Mouse (Mus musculus) midbrain, embryonic 15.5 days (tissue): Measurements from ENCODE around the gene Pkd1l1. TPM values are rescaled to one million over a fixed set of nuclear protein-coding genes. Genes with fewer than 3 reads are reported as not detected.

Source experiments
- ATAC-seq: fragments of 200-750 bp; cut with Nextera tagmentation; replicated peaks from 2 replicates; pipeline ENCODE4 v1.8.0; 2017; ENCODE audit warnings: moderate TSS enrichment
- H3K27ac ChIP-seq: fragments of 300-500 bp; sonication (generic); 2 replicates; pipeline ENCODE4 v1.5.1; 2015; ENCODE audit warnings: mild to moderate bottlenecking, inconsistent platforms
- H3K27me3 ChIP-seq: fragments of 300-500 bp; sonication (generic); replicated peaks from 2 replicates; pipeline ENCODE4 v1.6.1; 2015; ENCODE audit warnings: inconsistent platforms
- H3K36me3 ChIP-seq: fragments of 300-500 bp; sonication (generic); replicated peaks from 2 replicates; pipeline ENCODE4 v1.6.1; 2015; ENCODE audit warnings: inconsistent platforms
- H3K4me1 ChIP-seq: fragments of 300-500 bp; sonication (generic); 2 replicates; pipeline ENCODE4 v1.6.1; 2015; ENCODE audit warnings: inconsistent platforms
- H3K4me2 ChIP-seq: fragments of 300-500 bp; sonication (generic); 2 replicates; pipeline ENCODE4 v1.6.1; 2015; ENCODE audit warnings: inconsistent platforms, mild to moderate bottlenecking, moderate library complexity
- H3K4me3 ChIP-seq: fragments of 300-500 bp; sonication (generic); 2 replicates; pipeline ENCODE4 v1.5.1; 2015; ENCODE audit warnings: mild to moderate bottlenecking, inconsistent platforms
- H3K9ac ChIP-seq: fragments of 300-500 bp; sonication (generic); 2 replicates; pipeline ENCODE4 v1.6.1; 2015; ENCODE audit warnings: mild to moderate bottlenecking, inconsistent platforms
- H3K9me3 ChIP-seq: fragments of 300-500 bp; sonication (generic); 2 replicates; pipeline ENCODE4 v1.6.1; 2016; ENCODE audit warnings: inconsistent platforms
- WGBS: fragments of 180-500 bp; shearing (Covaris S2); methylation state at CpG from one replicate; pipeline ENCODE4 v1.1.7; 2015; ENCODE audit warnings: mixed read lengths; 5-methylcytosine and 5-hydroxymethylcytosine counted together
- polyA plus RNA-seq: library from polyadenylated mRNA; unstranded; fragments of >200 nt; fragmentation: Nextera tagmentation; extraction: Ambion mirVana; gene quantifications from 2 replicates; pipeline ENCODE4 v1.2.1, GENCODE M21; 2015

Pkd1l1 gene
- polyA plus RNA-seq, 1 experiment from 2014 or later, result 0.27 TPM

DNA sequence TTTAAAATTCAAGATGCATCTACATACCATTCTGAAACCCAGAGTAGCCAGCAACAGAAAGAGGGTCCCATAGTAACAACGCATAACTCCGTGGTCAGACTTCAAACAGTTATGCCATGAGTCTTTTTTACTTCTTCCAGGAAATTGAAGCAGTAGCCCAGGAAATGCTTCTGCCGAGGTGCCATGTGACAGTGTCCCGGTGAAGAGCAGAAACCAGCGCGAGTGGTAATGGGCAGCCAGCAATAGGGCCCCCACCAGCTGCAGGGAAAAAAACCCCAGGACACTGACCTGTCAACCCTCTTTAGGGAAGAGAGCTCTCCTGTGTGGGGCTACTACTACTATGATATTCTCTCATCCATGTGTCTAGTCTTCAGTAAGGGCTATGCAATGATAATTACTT lies 136.9 kb downstream of the Pkd1l1 start:
- Histone ChIP-seq H3K36me3 (no peaks in the 10 kb centered on the region), H3K9me3 (no peaks in the 10 kb centered on the region), H3K9ac (no peak overlapping the region), H3K27me3 (no peaks in the 10 kb centered on the region), H3K4me2 (no peak overlapping the region), H3K27ac (no peak overlapping the region), H3K4me1 (no peaks in the 10 kb centered on the region), H3K4me3 (no peak overlapping the region)
- no peak for ATAC-seq
- 94% methylated on average over 6 of the region's 6 CpGs for WGBS

- no peak overlapping the region for H3K9ac ChIP-seq
- H3K9me3 ChIP-seq, result no peaks in the 10 kb centered on the region
- H3K4me3 ChIP-seq, result no peak overlapping the region
- no peak overlapping the region for H3K4me2 ChIP-seq
- no peaks in the 10 kb centered on the region for H3K36me3 ChIP-seq
- WGBS, result 86% methylated on average over 4 of the region's 4 CpGs
- no peaks in the 10 kb centered on the region for H3K4me1 ChIP-seq
- H3K27me3 ChIP-seq, result no peaks in the 10 kb centered on the region
- no peak for ATAC-seq
- H3K27ac ChIP-seq, result no peak overlapping the region
These were observed 138.9 kb downstream of the Pkd1l1 start for GRCm38 (mm10) chr11:8834121-8834520.

DNA sequence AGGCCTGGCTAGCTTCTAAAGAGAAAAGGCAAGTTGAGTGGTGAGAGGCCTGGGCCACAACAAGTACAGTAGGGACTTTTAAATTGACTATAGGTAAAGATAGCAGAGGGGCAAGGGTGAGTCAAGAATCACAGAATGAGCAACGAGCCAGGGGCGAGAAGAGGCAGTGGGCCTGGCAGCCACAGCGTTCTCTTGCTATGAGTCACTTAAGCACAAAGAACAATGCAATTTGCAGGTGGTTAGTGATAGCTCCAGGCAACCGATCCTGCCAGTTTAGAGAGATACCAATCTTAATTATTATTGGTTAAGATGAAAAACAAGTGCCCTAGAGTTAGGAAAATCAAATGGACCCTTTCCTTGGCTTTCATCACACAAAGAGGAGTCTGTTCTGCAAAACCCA lies 142.5 kb downstream of the Pkd1l1 start:
- no peak for ATAC-seq
- Histone ChIP-seq H3K4me3 (no peak overlapping the region), H3K4me1 (no peaks in the 10 kb centered on the region), H3K9ac (no peak overlapping the region), H3K36me3 (no peaks in the 10 kb centered on the region), H3K4me2 (no peak overlapping the region), H3K9me3 (no peaks in the 10 kb centered on the region), H3K27ac (no peak overlapping the region), H3K27me3 (no peaks in the 10 kb centered on the region)
- whole genome bisulfite sequencing, result 80% methylated on average over 4 of the region's 4 CpGs

DNA sequence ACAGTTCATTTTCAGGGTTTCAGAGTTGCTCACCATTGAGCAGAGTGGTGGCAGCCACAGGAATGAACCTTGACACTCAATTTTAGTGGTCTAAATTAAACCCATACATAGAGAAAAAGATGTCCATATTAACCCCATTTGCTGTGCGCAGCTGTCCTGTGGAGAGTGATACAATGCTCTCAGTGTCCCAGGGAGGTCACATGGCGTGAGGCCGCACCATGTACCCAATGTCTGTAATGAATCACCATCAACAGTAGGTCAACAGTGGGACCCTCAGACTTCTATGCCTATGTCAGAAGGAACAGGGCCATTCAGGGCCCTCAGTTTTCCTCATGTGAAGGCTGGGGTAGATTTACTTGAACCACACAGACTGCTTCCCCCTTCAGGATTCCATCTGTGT lies 143.5 kb downstream of the Pkd1l1 start:
- no peaks in the 10 kb centered on the region for H3K4me1 ChIP-seq
- H3K27me3 ChIP-seq, result no peaks in the 10 kb centered on the region
- H3K4me3 ChIP-seq, result no peak overlapping the region
- no peaks in the 10 kb centered on the region for H3K9me3 ChIP-seq
- no peak for ATAC-seq
- H3K36me3 ChIP-seq, result no peaks in the 10 kb centered on the region
- no peak overlapping the region for H3K27ac ChIP-seq
- no peak overlapping the region for H3K4me2 ChIP-seq
- WGBS, result 93% methylated on average over 3 of the region's 3 CpGs
- H3K9ac ChIP-seq, result no peak overlapping the region

- H3K4me1 ChIP-seq, result no peaks in the 10 kb centered on the region
- no peaks in the 10 kb centered on the region for H3K9me3 ChIP-seq
- no peak overlapping the region for H3K9ac ChIP-seq
- WGBS, result 88% methylated on average over 9 of the region's 9 CpGs
- no peak overlapping the region for H3K27ac ChIP-seq
- no peaks in the 10 kb centered on the region for H3K27me3 ChIP-seq
- no peak overlapping the region for H3K4me2 ChIP-seq
- ATAC-seq, result no peak
- H3K36me3 ChIP-seq, result no peaks in the 10 kb centered on the region
- no peak overlapping the region for H3K4me3 ChIP-seq
These were observed 144.1 kb downstream of the Pkd1l1 start for GRCm38 (mm10) chr11:8828836-8829526.

DNA sequence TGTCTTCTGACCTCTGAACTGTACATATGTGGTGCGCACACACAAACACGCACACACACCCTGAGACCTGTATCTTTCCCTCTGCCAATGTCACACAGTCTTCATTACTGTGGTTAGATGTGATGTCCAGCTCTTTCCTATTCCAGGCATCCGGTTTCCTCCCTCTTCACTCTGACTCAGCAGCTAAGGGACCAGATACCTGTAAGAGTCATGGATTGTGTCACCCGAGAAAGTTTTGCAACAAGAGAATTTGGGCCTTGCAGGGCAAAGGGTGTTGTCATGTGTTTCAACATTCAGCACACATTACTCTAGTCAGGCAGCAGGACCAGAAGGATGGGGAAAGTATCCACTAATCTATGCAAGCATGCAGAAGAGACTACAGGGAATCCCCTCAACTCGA lies 146.5 kb downstream of the Pkd1l1 start:
- H3K27ac ChIP-seq, result no peak overlapping the region
- 84% methylated on average over 5 of the region's 5 CpGs for WGBS
- H3K4me1 ChIP-seq, result no peaks in the 10 kb centered on the region
- H3K4me2 ChIP-seq, result no peak overlapping the region
- no peaks in the 10 kb centered on the region for H3K9me3 ChIP-seq
- no peaks in the 10 kb centered on the region for H3K36me3 ChIP-seq
- no peaks in the 10 kb centered on the region for H3K27me3 ChIP-seq
- no peak for ATAC-seq
- H3K9ac ChIP-seq, result no peak overlapping the region
- no peak overlapping the region for H3K4me3 ChIP-seq

- H3K9ac ChIP-seq, result no peak overlapping the region
- 79% methylated on average over 3 of the region's 3 CpGs for WGBS
- ATAC-seq, result no peak
- no peaks in the 10 kb centered on the region for H3K36me3 ChIP-seq
- no peaks in the 10 kb centered on the region for H3K27me3 ChIP-seq
- H3K27ac ChIP-seq, result no peak overlapping the region
- H3K4me3 ChIP-seq, result no peak overlapping the region
- H3K4me2 ChIP-seq, result no peak overlapping the region
- H3K4me1 ChIP-seq, result no peaks in the 10 kb centered on the region
- H3K9me3 ChIP-seq, result no peaks in the 10 kb centered on the region
These were observed 147.0 kb downstream of the Pkd1l1 start for GRCm38 (mm10) chr11:8826046-8826445.

- H3K9me3 ChIP-seq, result no peaks in the 10 kb centered on the region
- H3K27me3 ChIP-seq, result no peaks in the 10 kb centered on the region
- 97% methylated on average over 3 of the region's 3 CpGs for WGBS
- no peak overlapping the region for H3K4me2 ChIP-seq
- no peak overlapping the region for H3K27ac ChIP-seq
- no peaks in the 10 kb centered on the region for H3K36me3 ChIP-seq
- no peak overlapping the region for H3K4me3 ChIP-seq
- ATAC-seq, result no peak
- no peaks in the 10 kb centered on the region for H3K4me1 ChIP-seq
- no peak overlapping the region for H3K9ac ChIP-seq
These were observed 147.7 kb downstream of the Pkd1l1 start for GRCm38 (mm10) chr11:8825413-8825812.

GRCm38 (mm10) chr11:8821403-8821802 lies 151.7 kb downstream of the Pkd1l1 start:
- Histone ChIP-seq H3K9ac (no peak overlapping the region), H3K9me3 (no peaks in the 10 kb centered on the region), H3K27ac (no peak overlapping the region), H3K4me2 (no peak overlapping the region), H3K4me1 (no peaks in the 10 kb centered on the region), H3K4me3 (no peak overlapping the region), H3K27me3 (no peaks in the 10 kb centered on the region), H3K36me3 (no peaks in the 10 kb centered on the region)
- ATAC-seq, result no peak
- WGBS, result 84% methylated on average over 4 of the region's 4 CpGs

- no peak for ATAC-seq
- WGBS, result 73% methylated on average over 3 of the region's 3 CpGs
These were observed 155.7 kb downstream of the Pkd1l1 start for GRCm38 (mm10) chr11:8817376-8817775.

GRCm38 (mm10) chr11:8814097-8814790 lies 158.8 kb downstream of the Pkd1l1 start:
- no peak overlapping the region for H3K4me2 ChIP-seq
- no peaks in the 10 kb centered on the region for H3K4me1 ChIP-seq
- H3K27me3 ChIP-seq, result no peaks in the 10 kb centered on the region
- H3K36me3 ChIP-seq, result no peaks in the 10 kb centered on the region
- no peak for ATAC-seq
- no peak overlapping the region for H3K4me3 ChIP-seq
- 58% methylated on average over 4 of the region's 4 CpGs for WGBS
- no peaks in the 10 kb centered on the region for H3K9me3 ChIP-seq
- no peak overlapping the region for H3K27ac ChIP-seq
- no peak overlapping the region for H3K9ac ChIP-seq

More at GRCm38 (mm10) chr11:8817376-8817775, 155.7 kb downstream of the Pkd1l1 start:
- Histone ChIP-seq H3K4me3 (no peak overlapping the region), H3K9me3 (no peaks in the 10 kb centered on the region), H3K4me1 (no peaks in the 10 kb centered on the region), H3K27ac (no peak overlapping the region), H3K27me3 (no peaks in the 10 kb centered on the region), H3K4me2 (no peak overlapping the region), H3K36me3 (no peaks in the 10 kb centered on the region), H3K9ac (no peak overlapping the region)

DNA sequence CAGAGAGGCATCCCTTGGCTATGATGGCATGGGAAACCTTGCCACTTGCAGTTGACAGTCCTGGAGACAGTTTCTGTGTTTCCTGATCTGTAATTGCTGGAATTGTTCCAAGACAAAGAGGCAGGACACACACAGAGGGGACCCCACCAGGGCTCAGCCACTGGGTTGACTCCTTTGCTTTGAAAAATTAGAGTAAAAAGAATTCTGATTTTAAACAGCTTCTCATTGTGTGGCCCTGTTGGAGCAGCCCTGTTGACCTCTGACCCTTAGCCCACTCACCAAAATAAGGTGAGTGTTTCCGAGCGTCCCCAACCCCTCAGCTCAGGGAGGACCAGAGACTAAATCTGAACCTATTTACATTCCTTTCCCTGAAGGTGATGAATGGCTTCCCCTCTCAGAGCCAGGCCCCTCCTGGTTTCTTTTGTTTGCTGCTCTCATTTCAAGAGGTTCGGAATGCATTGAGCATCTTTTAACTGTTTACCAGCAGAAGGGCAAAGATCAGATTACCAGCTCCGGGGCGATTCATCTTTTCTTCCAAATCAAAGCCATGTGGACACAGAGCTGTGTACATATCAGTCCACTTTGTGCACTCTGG lies 161.5 kb downstream of the Pkd1l1 start:
- ATAC-seq, result no peak
- no peaks in the 10 kb centered on the region for H3K9me3 ChIP-seq
- no peaks in the 10 kb centered on the region for H3K36me3 ChIP-seq
- no peaks in the 10 kb centered on the region for H3K27me3 ChIP-seq
- no peak overlapping the region for H3K27ac ChIP-seq
- no peak overlapping the region for H3K9ac ChIP-seq
- H3K4me2 ChIP-seq, result no peak overlapping the region
- H3K4me1 ChIP-seq, result no peaks in the 10 kb centered on the region
- H3K4me3 ChIP-seq, result no peak overlapping the region
- 16% methylated on average over 5 of the region's 5 CpGs for WGBS

DNA sequence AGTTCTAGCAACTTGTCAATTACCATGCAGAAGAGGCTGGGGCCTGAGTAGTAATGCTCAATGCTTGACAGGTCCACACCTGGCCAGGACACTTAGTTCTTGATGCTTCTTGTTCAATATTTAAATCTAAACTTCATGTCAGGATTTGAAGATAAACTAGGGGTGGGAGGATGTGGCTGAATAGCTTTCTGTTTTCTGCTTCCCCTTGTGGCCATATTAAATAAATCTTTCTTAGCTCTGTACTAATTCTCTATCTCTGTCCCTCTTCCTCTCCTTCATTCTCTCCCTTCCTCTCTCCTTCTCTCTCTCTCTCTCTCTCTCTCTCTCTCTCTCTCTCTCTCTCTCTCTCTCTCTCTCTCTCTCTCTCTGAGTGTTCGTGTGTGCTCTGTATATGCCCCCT lies 163.4 kb downstream of the Pkd1l1 start:
- H3K36me3 ChIP-seq, result no peaks in the 10 kb centered on the region
- H3K27ac ChIP-seq, result no peak overlapping the region
- no peak overlapping the region for H3K4me3 ChIP-seq
- WGBS, result 91% methylated on average over 1 of the region's 1 CpGs
- H3K27me3 ChIP-seq, result no peaks in the 10 kb centered on the region
- ATAC-seq, result no peak
- no peaks in the 10 kb centered on the region for H3K9me3 ChIP-seq
- no peak overlapping the region for H3K4me2 ChIP-seq
- H3K9ac ChIP-seq, result no peak overlapping the region
- H3K4me1 ChIP-seq, result no peaks in the 10 kb centered on the region
